Mouse (Mus musculus): ENCODE data around the gene Rasa3. TPM values are rescaled to one million over a fixed set of nuclear protein-coding genes. Genes with fewer than 3 reads are reported as not detected.

The Rasa3 gene
- polyA plus RNA-seq, 1 experiment from 2014 or later: 18.2 TPM

GRCm38 (mm10) chr8:13678182-13678581 is 779 bp upstream of the Rasa3 start:
- no peak overlapping the region for H3K27ac ChIP-seq
- no peak for ATAC-seq

GRCm38 (mm10) chr8:13676701-13677412 is 546 bp downstream of the Rasa3 start:
- Histone ChIP-seq H3K4me1 (peaks cover 29% of the 10 kb centered on the region), H3K9ac (peak overlapping the region; percentile 76), H3K27ac (peak overlapping the region; percentile 85), H3K9me3 (replicated peaks) (no peaks in the 10 kb centered on the region), H3K36me3 (ENCODE audit: poor library complexity, severe bottlenecking) (no peaks in the 10 kb centered on the region), H3K4me3 (peak overlapping the region; percentile 76), H3K4me2 (peak overlapping the region; percentile 86), H3K27me3 (peaks cover 7% of the 10 kb centered on the region; the same call in 1 of the 2 replicates)
- under 1% methylated on average over 44 of the region's 47 CpGs for WGBS
- ATAC-seq: peak; percentile 77

More at GRCm38 (mm10) chr8:13678182-13678581, 779 bp upstream of the Rasa3 start:
- Histone ChIP-seq H3K4me2 (peak overlapping the region; percentile 86), H3K4me1 (peaks cover 29% of the 10 kb centered on the region), H3K9ac (peak overlapping the region; percentile 45), H3K36me3 (ENCODE audit: poor library complexity, severe bottlenecking) (no peaks in the 10 kb centered on the region), H3K4me3 (peak overlapping the region; percentile 76), H3K27me3 (peaks cover 7% of the 10 kb centered on the region; the same call in 1 of the 2 replicates), H3K9me3 (replicated peaks) (no peaks in the 10 kb centered on the region)
- 53% methylated on average over 8 of the region's 8 CpGs for WGBS

GRCm38 (mm10) chr8:13676302-13676700 is 1.1 kb downstream of the Rasa3 start:
- H3K9me3 ChIP-seq (replicated peaks): no peaks in the 10 kb centered on the region
- peak overlapping the region; percentile 76 for H3K9ac ChIP-seq
- peak overlapping the region; percentile 85; the same call in 1 of the 2 replicates for H3K27ac ChIP-seq
- peak overlapping the region; percentile 86 for H3K4me2 ChIP-seq
- peaks cover 29% of the 10 kb centered on the region for H3K4me1 ChIP-seq
- H3K36me3 ChIP-seq (ENCODE audit: poor library complexity, severe bottlenecking): no peaks in the 10 kb centered on the region
- under 1% methylated on average over 12 of the region's 12 CpGs for WGBS
- peaks cover 7% of the 10 kb centered on the region; the same call in 1 of the 2 replicates for H3K27me3 ChIP-seq
- peak overlapping the region; percentile 76 for H3K4me3 ChIP-seq
- no peak for ATAC-seq

- no peaks in the 10 kb centered on the region for H3K36me3 ChIP-seq (ENCODE audit: poor library complexity, severe bottlenecking)
- peaks cover 29% of the 10 kb centered on the region for H3K4me1 ChIP-seq
- no peaks in the 10 kb centered on the region for H3K9me3 ChIP-seq (replicated peaks)
- peak overlapping the region; percentile 86 for H3K4me2 ChIP-seq
- H3K9ac ChIP-seq: peak overlapping the region; percentile 76; the same call in 1 of the 2 replicates
- peaks cover 7% of the 10 kb centered on the region; the same call in 1 of the 2 replicates for H3K27me3 ChIP-seq
- H3K4me3 ChIP-seq: peak overlapping the region; percentile 76
- 60% methylated on average over 8 of the region's 8 CpGs for WGBS
- no peak for ATAC-seq
- H3K27ac ChIP-seq: no peak overlapping the region
Observed at GRCm38 (mm10) chr8:13675524-13675923, 1.9 kb downstream of the Rasa3 start.

GRCm38 (mm10) chr8:13675121-13675520 is 2.3 kb downstream of the Rasa3 start:
- no peak for ATAC-seq
- Histone ChIP-seq H3K9me3 (replicated peaks) (no peaks in the 10 kb centered on the region), H3K4me3 (0 out of 2 replicates have a peak overlapping the region, but pooled peaks have one; percentile 76), H3K36me3 (ENCODE audit: poor library complexity, severe bottlenecking) (no peaks in the 10 kb centered on the region), H3K4me1 (peaks cover 29% of the 10 kb centered on the region), H3K27me3 (peaks cover 7% of the 10 kb centered on the region; the same call in 1 of the 2 replicates), H3K9ac (no peak overlapping the region), H3K4me2 (peak overlapping the region; percentile 86), H3K27ac (no peak overlapping the region)
- WGBS: 87% methylated on average over 4 of the region's 4 CpGs

- no peaks in the 10 kb centered on the region for H3K9me3 ChIP-seq (replicated peaks)
- WGBS: 67% methylated on average over 12 of the region's 12 CpGs
Observed at GRCm38 (mm10) chr8:13674294-13675010, 3.0 kb downstream of the Rasa3 start.

GRCm38 (mm10) chr8:13673215-13673614 is 4.2 kb downstream of the Rasa3 start:
- H3K4me2 ChIP-seq: no peak overlapping the region
- H3K27ac ChIP-seq: no peak overlapping the region
- no peaks in the 10 kb centered on the region for H3K27me3 ChIP-seq
- no peaks in the 10 kb centered on the region for H3K9me3 ChIP-seq (replicated peaks)
- H3K9ac ChIP-seq: no peak overlapping the region
- no peak for ATAC-seq
- H3K4me3 ChIP-seq: no peak overlapping the region
- 82% methylated on average over 4 of the region's 4 CpGs for WGBS
- peaks cover 28% of the 10 kb centered on the region for H3K4me1 ChIP-seq
- no peaks in the 10 kb centered on the region for H3K36me3 ChIP-seq (ENCODE audit: poor library complexity, severe bottlenecking)

More at GRCm38 (mm10) chr8:13674294-13675010, 3.0 kb downstream of the Rasa3 start:
- Histone ChIP-seq H3K27me3 (peaks cover 7% of the 10 kb centered on the region; the same call in 1 of the 2 replicates), H3K9ac (no peak overlapping the region), H3K27ac (no peak overlapping the region), H3K36me3 (ENCODE audit: poor library complexity, severe bottlenecking) (no peaks in the 10 kb centered on the region), H3K4me3 (no peak overlapping the region), H3K4me1 (peaks cover 29% of the 10 kb centered on the region), H3K4me2 (no peak overlapping the region)
- no peak for ATAC-seq

GRCm38 (mm10) chr8:13671246-13672003 is 6.0 kb downstream of the Rasa3 start:
- Histone ChIP-seq H3K9me3 (replicated peaks) (no peaks in the 10 kb centered on the region), H3K27me3 (no peaks in the 10 kb centered on the region), H3K4me2 (no peak overlapping the region), H3K4me1 (peaks cover 23% of the 10 kb centered on the region), H3K27ac (no peak overlapping the region), H3K36me3 (ENCODE audit: poor library complexity, severe bottlenecking) (no peaks in the 10 kb centered on the region), H3K9ac (no peak overlapping the region), H3K4me3 (no peak overlapping the region)
- 94% methylated on average over 10 of the region's 10 CpGs for WGBS
- no peak for ATAC-seq

GRCm38 (mm10) chr8:13670011-13670471 is 7.4 kb downstream of the Rasa3 start:
- Histone ChIP-seq H3K27ac (no peak overlapping the region), H3K9ac (no peak overlapping the region), H3K9me3 (replicated peaks) (no peaks in the 10 kb centered on the region), H3K27me3 (no peaks in the 10 kb centered on the region), H3K36me3 (ENCODE audit: poor library complexity, severe bottlenecking) (no peaks in the 10 kb centered on the region), H3K4me3 (no peak overlapping the region), H3K4me2 (no peak overlapping the region), H3K4me1 (peaks cover 12% of the 10 kb centered on the region)
- no peak for ATAC-seq
- WGBS: 89% methylated on average over 17 of the region's 17 CpGs

GRCm38 (mm10) chr8:13668367-13668766 is 9.0 kb downstream of the Rasa3 start:
- no peak overlapping the region for H3K27ac ChIP-seq
- no peaks in the 10 kb centered on the region for H3K36me3 ChIP-seq (ENCODE audit: poor library complexity, severe bottlenecking)
- H3K9me3 ChIP-seq (replicated peaks): no peaks in the 10 kb centered on the region
- H3K4me3 ChIP-seq: no peak overlapping the region
- no peak for ATAC-seq
- no peaks in the 10 kb centered on the region for H3K27me3 ChIP-seq
- no peak overlapping the region for H3K4me2 ChIP-seq
- H3K9ac ChIP-seq: no peak overlapping the region
- H3K4me1 ChIP-seq: no peaks in the 10 kb centered on the region
- 87% methylated on average over 10 of the region's 10 CpGs for WGBS

GRCm38 (mm10) chr8:13667917-13668316 is 9.5 kb downstream of the Rasa3 start:
- 77% methylated on average over 4 of the region's 4 CpGs for WGBS
- no peaks in the 10 kb centered on the region for H3K36me3 ChIP-seq (ENCODE audit: poor library complexity, severe bottlenecking)
- no peaks in the 10 kb centered on the region for H3K9me3 ChIP-seq (replicated peaks)
- H3K27me3 ChIP-seq: no peaks in the 10 kb centered on the region
- H3K9ac ChIP-seq: no peak overlapping the region
- H3K27ac ChIP-seq: no peak overlapping the region
- H3K4me2 ChIP-seq: no peak overlapping the region
- H3K4me3 ChIP-seq: no peak overlapping the region
- H3K4me1 ChIP-seq: no peaks in the 10 kb centered on the region
- ATAC-seq: no peak
